Mouse (Mus musculus): Measurements from ENCODE around the gene Kat7.
A peak's percentile ranks its signal among the peaks of the same experiment; 100 is the strongest.

Gene Kat7

GRCm38 (mm10) chr11:95231688-95232328 lies 78.2 kb downstream of the Kat7 start:
- peak; percentile 76 for DNase-seq (ENCODE audit: low read depth)

DNA sequence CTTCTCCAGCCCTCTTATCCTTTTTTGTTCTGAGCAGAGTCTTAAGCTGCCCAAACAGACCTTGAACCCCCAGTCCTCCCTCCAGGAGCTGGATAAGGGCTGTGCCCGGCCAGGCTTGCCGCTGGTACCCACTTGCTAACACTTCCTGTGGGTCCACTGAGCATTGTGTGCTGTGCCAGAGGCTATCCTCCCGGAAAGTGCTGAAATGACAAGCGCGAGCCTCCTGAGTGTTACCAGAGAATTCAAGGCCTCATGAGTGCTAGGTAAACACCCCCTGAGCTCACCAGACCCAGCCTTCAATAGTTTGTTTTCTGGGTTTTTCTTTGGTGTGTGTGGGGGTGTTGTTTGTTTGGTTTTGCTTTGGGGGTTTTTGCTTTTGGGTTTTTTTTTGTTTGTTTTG lies 82.6 kb downstream of the Kat7 start:
- no peak for DNase-seq (ENCODE audit: low read depth)

- no peak for DNase-seq (ENCODE audit: low read depth)
Measured at GRCm38 (mm10) chr11:95225448-95225847, 84.6 kb downstream of the Kat7 start.

Data from naive thymus-derived CD4-positive, alpha-beta T cell, adult 2 months (primary cell).